Mouse (Mus musculus): ENCODE results near the gene Tmprss12.
"Not testable (repeated sequence)": the region's sequence is repeated elsewhere in the genome, so short reads cannot be mapped to it uniquely, and the experiment has no call there.

Gene Tmprss12

GRCm38 (mm10) chr15:100280626-100281025 lies at the start of gene Tmprss12:
Gene Tmprss12 (plus strand): TSS chr15:100280837.
- DNase-seq (ENCODE audit: low spot score in 2 of 2), result no peak

DNA sequence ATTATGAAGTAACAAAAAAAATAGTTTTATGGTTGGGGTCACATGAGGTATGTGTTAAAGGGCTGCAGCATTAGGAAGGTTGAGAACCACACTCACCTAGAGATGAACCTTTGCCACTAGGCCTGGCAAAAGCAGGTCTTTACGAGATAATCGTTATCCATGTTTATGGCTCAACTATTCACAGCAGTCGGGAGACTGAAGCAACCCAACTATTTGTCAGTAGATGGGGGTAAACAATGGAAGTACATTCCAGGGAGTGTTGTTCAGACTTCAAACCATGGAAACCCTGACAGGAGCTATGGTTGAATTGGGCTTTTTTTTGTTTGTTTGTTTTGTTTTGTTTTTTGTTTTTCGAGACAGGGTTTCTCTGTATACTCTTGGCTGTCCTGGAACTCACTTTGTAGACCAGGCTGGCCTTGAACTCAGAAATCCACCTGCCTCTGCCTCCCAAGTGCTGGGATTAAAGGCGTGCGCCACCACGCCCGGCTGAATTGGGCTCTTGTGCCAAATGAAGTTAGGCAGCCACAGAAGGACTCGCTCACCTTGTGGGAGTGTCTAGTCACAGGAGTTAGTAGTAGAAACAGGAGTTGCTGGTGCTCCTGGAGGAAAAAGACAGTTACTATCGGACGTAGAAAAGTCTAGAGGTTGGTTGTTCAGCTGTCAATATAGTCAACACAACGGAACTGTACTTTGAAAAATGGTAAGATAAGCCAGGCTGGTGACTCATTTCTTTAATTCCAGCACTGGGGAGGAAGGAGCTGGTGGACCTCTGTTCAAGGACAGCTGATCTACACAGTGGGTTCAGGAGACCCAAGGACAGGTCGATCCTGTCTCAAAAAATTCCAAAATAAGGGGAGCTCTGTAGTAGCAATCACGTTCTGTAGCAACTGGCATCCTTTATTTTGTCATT lies 48.8 kb upstream of the Tmprss12 start:
- DNase-seq (ENCODE audit: low spot score in 2 of 2), result no peak

GRCm38 (mm10) chr15:100235208-100235965 lies 45.2 kb upstream of the Tmprss12 start:
- DNase-seq (ENCODE audit: low spot score in 2 of 2), result no peak

DNA sequence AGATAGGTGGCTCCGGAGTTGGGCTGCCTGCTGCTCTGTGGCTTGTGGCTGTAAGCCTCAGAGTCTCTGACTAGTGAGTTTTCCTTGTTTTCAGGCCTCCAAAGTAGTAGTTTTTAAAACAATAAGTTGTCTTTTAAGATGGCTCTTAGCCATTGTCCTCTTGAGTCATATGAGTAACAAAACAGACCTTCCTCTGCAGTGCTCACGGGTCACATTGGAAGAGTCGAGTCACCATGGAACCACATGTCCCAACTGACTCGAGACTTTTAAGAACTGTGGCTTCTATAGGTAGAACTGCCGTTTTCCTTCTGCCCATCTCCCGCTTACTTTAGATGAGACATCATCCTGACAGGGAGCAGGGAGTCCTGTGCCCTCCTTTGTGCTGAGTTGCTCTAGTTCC lies 43.7 kb upstream of the Tmprss12 start:
- no peak for DNase-seq (ENCODE audit: low spot score in 2 of 2)

- DNase-seq (ENCODE audit: low spot score in 2 of 2), result no peak
Measured at GRCm38 (mm10) chr15:100241780-100242179, 38.9 kb upstream of the Tmprss12 start.

GRCm38 (mm10) chr15:100245951-100246350 lies 34.7 kb upstream of the Tmprss12 start:
- no peak for DNase-seq (ENCODE audit: low spot score in 2 of 2)

- DNase-seq (ENCODE audit: low spot score in 2 of 2), result no peak
Measured at GRCm38 (mm10) chr15:100247296-100247695, 33.3 kb upstream of the Tmprss12 start.

DNA sequence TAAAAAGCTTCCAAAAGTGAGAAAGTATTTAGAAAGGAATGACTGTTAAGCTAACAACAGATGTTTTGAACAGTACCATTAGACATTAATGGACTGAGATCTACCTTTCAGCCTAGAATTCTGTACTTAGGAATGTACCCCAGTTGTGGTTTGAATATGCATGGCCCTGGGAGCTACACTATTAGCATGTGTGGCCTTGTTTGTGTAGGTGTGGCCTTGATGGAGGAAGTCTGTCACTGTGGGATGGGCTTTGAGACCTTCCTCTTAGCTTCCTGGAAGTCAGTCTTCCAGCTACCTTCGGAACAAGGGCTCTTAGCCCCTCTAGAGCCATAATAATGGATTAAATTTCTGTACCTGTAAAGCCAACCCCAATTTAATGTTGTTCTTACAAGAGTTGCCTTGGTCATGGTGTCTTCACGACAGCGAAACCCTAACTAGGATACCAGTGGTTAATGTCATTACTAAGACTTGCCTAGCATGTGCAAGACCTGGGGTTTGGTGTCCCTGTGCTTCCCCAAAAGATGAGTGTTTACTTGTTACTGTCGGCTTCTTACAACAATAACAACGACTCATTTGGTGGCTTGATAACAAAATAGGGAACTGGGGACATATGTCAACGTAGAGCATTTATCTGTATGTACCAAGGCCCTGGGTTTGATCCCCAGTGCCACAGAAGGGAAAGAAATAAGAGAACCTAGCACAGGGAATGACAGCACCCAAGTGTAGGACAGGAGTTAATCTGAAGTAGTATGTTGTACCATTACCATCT lies 31.8 kb upstream of the Tmprss12 start:
- no peak for DNase-seq (ENCODE audit: low spot score in 2 of 2)

GRCm38 (mm10) chr15:100251153-100251780 lies 29.4 kb upstream of the Tmprss12 start:
- DNase-seq (ENCODE audit: low spot score in 2 of 2), result no peak

GRCm38 (mm10) chr15:100256386-100256785 lies 24.3 kb upstream of the Tmprss12 start:
- DNase-seq (ENCODE audit: low spot score in 2 of 2), result no peak

- DNase-seq (ENCODE audit: low spot score in 2 of 2), result no peak
Measured at GRCm38 (mm10) chr15:100257305-100257704, 23.3 kb upstream of the Tmprss12 start.

DNA sequence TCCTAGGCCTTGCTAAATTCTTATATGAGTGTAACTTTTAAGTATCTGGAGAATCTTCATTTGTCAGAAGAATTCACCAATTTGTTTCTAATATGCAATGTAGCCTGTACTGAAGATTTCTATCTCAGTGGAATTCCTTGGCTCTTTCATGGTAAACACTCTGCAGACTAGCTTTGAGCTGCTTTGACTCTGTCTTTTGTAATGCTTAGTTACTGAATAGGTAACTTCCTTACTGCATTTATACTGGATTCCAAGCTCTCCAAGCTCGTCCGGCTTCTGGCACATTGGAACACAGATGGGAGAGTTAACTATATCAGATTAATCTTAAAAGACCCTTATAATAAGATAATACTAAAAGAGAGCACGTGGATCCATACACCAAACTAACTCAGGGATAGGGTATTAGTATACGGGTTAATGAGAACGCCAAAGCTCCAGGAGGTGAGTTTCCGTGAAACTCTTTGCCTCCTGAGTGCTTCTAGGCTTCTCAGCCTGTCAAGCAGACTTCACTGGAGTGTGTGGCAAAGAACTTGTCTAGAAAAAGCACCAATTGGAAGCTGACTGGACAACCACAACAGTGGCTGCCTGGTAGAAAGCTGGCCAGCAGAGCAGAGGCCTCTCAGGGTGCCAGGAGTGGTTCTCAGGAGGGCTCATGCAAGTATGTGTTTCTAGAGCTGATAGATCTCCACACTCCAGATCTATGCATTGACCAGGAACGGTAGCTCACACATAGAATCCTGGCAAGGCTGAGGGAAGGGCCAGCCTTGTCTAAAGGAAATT lies 21.8 kb upstream of the Tmprss12 start:
- DNase-seq (ENCODE audit: low spot score in 2 of 2), result no peak

GRCm38 (mm10) chr15:100260351-100260750 lies 20.3 kb upstream of the Tmprss12 start:
- not testable (repeated sequence) for DNase-seq (ENCODE audit: low spot score in 2 of 2)

DNA sequence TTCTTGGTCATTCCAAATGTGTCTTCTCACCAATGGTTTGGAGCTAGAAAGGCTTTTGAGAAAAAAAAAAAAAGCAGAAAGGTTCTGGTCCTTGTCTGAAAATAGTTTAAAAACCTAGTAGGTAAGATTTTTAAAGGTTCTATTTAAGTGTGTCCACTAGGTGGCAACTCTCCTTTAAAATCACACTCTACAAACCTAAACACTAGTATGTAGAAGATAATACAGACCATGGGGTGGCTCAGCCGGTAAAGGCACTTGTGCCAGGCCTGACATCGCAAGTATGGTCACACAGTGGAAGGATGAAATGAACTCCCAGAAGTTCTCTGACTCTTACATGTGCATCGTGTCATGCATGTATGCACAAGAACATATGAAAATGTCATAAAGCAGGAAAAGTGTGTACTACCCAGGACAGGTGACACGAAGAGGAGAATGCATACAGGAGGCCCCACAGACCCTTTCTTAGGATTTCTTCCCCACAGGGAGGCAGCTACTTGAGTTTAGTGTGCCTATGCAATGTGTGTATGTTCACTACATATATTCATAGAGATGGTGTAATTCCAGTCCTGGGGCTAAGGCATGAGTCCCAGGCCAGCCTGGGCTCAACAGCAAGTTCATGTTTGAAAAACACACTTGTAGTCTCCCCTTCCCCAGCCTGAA lies 17.3 kb upstream of the Tmprss12 start:
- no peak for DNase-seq (ENCODE audit: low spot score in 2 of 2)

GRCm38 (mm10) chr15:100265586-100266325 lies 14.9 kb upstream of the Tmprss12 start:
- DNase-seq (ENCODE audit: low spot score in 2 of 2), result no peak

DNA sequence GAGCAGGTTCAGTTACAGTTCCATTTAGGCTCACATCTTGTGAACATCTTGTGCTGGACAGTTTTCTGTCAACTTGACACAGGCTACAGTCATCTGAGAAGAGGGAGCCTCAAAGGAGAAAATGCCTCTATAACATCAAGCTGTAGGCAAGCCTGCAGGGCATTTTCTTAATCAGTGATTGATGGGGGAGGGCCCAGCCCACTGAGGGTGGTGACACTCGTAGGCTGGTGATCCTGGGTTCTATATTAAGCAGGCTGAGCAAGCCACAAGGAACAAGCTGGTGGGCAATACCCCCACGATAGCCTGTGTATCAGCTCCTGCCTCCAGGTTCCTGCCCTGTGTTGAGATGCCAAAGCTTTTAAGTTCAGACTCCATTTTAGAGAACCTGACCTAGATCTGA lies 11.7 kb upstream of the Tmprss12 start:
- no peak for DNase-seq (ENCODE audit: low spot score in 2 of 2)

DNA sequence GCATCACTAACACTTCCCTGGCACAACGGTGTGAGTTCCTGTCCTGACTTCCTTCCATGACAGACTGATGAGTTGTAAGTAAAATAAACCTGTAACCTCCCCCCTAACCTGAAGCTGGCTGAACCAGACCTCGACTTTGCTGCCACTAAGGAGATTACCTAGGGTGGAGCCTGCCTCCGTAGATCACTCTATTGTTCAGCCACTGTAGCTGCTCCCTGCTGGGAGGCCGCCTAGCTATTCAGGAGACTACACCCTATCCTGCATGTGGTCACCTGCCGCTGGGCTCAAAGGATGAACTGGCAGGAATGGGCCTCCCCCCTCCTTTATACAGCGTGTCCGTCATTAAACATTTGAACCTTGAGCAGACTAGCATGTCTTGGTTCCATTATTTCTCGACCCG lies 10.9 kb upstream of the Tmprss12 start:
- DNase-seq (ENCODE audit: low spot score in 2 of 2), result no peak

DNA sequence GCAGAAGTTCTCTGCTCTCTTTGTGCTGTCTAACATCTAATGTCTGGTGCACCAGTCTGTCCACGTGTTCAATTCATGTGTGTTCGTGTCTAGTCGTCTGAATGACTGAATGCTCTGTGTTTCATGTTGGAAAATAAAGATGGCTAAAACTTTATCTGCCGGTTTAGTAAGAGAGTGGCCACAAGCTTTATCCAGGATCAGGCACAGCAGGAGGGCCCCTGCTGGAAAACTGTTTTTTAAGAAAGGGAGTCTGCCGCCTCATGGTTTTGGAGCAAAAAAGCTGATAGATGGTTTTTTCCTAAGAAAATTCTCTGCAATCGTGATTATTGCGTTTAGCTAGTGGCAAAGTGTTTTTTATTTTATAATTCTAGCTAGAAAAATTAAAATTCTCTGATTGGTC lies 10.0 kb upstream of the Tmprss12 start:
- DNase-seq (ENCODE audit: low spot score in 2 of 2), result not testable (repeated sequence)

GRCm38 (mm10) chr15:100271411-100271810 lies 9.2 kb upstream of the Tmprss12 start:
- DNase-seq (ENCODE audit: low spot score in 2 of 2), result no peak
